Mouse (Mus musculus): ENCODE data around the gene Wdtc1.
A peak's percentile ranks its signal among the peaks of the same experiment; 100 is the strongest.

The Wdtc1 gene

DNA sequence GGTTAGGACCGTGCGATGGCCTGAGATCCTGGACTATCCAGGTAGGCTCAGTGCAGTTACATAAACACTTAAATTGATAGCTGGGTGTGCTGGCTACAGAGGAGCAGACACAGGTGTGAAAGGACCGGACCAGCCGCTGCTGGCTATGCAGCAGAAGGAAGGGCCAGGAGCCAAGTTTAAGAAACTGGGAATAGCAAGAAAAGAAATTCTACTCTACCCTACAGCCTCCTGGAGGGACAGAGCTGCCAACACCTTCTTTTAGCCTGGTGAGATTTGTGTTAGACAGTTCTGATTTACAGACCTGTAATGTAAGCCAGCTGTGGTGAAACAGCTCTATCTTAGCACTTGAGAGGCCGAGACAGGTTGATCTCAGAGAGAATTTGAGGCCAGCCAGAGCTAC lies 37.3 kb downstream of the Wdtc1 start:
- no peak for DNase-seq

- DNase-seq, result peak; percentile 89 to 90
Measured at GRCm38 (mm10) chr4:133314896-133315295, 38.4 kb downstream of the Wdtc1 start.

GRCm38 (mm10) chr4:133309948-133310347 lies 43.3 kb downstream of the Wdtc1 start:
- DNase-seq, result peak; percentile 90

- peak; percentile 76 for DNase-seq
Measured at GRCm38 (mm10) chr4:133307331-133307730, 46.0 kb downstream of the Wdtc1 start.

- DNase-seq, result no peak
Measured at GRCm38 (mm10) chr4:133305825-133306224, 47.5 kb downstream of the Wdtc1 start.

- no peak for DNase-seq
Measured at GRCm38 (mm10) chr4:133304770-133305169, 48.5 kb downstream of the Wdtc1 start.

- DNase-seq, result peak in 1 of 2 experiments; percentile 24
Measured at GRCm38 (mm10) chr4:133302668-133303067, 50.6 kb downstream of the Wdtc1 start.

- DNase-seq, result peak; percentile 86 to 92
Measured at GRCm38 (mm10) chr4:133301802-133302201, 51.5 kb downstream of the Wdtc1 start.

DNA sequence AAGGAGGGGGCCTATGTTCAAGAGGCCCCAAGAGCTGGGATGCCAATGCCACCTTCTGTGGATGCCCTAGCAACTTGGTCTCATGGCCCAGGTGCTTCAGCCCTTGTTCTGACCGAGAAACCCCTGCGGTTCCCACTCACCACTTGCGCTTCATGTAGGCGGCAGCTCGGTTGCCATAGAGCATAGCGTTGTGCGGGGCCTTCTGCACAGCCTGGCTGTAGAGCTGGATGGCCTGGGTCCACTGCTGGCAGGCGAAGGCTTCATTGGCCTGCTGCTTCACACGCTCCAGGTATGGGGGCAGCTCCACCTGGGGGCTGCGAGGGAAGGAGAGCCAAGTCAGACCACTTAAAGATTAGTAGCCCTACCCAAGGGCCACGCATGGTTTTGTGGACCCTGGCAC lies 52.9 kb downstream of the Wdtc1 start:
- DNase-seq, result no peak

GRCm38 (mm10) chr4:133299701-133300100 lies 53.6 kb downstream of the Wdtc1 start:
- DNase-seq, result peak; percentile 72 to 84

DNA sequence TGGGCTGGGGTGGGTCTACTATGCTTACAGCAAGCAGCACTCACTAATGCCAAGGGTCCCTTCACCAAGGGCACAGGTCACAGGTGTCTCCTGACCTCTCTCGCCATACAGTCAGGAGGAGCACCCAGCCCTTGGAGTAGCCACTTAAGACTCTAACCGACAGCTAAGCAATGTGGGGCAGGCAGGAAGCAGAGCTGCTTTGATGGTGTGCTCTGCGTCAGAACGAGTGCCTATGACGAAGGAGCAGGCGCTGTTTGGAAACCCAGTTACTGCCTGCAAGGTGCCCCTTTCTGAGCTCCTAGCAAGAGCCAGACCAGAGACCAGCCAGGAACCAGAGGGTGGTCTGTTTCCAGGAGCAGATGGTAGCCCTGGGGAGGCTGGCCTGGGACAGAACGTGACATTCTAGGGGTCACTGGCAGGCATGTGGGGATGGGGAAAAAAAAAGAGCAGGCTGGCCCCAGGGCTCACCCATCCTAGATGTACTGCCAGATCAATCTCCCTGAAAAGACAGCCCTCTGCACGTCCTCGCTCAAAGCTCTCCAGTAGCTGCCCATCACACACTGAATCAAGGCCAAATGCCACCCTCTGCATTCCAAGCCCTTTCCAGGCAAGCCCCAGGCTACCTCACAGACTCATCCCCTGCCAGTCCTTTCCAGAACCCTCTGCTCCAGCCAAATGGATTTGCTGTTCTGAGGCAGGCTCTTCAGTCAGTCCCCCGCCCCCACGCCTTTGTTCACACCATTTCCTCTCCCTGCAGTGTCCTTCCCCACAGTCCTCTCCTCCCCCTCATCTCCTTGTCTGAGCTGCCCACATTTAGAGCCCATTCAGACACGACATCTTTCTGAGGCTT lies 54.5 kb downstream of the Wdtc1 start:
- peak; percentile 85 to 90 for DNase-seq

- peak; percentile 92 to 94 for DNase-seq
Measured at GRCm38 (mm10) chr4:133297801-133298238, 55.5 kb downstream of the Wdtc1 start.

GRCm38 (mm10) chr4:133297360-133297759 lies 55.9 kb downstream of the Wdtc1 start:
- no peak for DNase-seq

GRCm38 (mm10) chr4:133294084-133294483 lies 59.2 kb downstream of the Wdtc1 start:
- no peak for DNase-seq

DNA sequence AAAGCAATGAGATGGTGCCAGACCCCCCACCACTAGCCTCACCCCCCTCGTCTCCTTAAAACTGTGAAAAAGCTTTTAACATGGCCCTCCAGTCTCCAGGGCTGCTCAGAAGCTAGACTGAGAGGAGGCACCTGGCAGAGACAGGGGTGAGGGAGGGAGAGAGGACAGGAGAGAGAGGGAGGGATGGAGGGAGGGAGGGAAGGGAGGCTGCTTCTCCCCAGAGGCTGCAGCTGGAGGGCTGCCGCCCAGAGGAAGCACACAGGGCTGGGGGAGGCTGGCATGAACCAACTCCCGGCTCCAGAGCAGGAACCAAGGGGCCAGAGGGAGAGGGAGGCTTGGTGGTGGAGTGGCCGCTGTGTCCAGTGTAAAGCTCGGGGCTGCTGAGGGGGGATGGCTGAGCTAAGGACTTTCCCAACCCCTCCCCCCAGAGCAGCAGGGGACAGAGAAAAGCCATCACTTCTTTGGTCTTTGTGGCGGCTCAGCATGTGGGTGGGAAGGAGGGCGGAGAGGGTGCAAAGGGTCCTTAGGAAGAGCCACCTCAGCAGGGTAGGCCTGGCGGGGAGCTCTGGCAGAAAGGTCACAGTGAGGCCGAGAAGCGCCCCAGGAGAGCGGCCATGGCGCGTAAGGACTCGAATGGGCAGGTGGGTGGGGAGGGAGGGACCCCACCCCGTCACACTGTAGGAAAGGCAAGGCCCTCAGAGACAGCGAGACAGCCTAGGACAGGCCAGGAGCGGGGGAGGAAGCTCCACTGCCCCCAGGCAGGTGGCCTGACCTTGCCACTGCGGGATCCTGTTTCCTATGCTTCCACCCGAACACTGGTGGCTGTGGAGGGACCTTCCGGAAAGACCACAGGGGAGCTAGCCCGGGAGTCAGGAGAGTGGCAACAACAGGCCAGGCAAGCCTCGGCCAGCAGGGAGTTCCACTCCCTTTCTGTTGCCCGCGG lies 60.1 kb downstream of the Wdtc1 start:
- no peak for DNase-seq

GRCm38 (mm10) chr4:133292405-133292804 lies 60.9 kb downstream of the Wdtc1 start:
- no peak for DNase-seq

- no peak for DNase-seq
Measured at GRCm38 (mm10) chr4:133291255-133291654, 62.0 kb downstream of the Wdtc1 start.

GRCm38 (mm10) chr4:133286476-133287077 lies 66.7 kb downstream of the Wdtc1 start:
- DNase-seq, result no peak

DNA sequence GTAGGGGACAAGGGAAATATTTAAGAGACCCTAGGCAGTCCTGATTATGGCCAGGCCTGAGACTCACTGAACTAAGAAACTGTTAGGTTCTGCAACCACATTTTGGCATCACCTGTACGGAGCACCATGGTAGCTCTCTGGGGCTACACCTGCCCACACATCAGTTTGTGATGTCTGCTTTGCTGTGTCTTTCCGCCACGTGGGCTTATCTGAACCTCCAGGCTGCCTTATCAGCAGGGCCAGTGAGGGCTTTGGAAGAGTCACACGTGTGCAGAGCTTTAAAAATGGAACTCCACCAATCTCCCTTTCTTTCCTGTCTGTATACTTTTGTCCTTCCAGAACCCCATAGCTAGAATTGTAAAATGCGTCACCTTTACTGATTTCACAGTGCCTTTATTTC lies 67.3 kb downstream of the Wdtc1 start:
- DNase-seq, result no peak

- no peak for DNase-seq
Measured at GRCm38 (mm10) chr4:133285299-133285698, 68.0 kb downstream of the Wdtc1 start.

DNA sequence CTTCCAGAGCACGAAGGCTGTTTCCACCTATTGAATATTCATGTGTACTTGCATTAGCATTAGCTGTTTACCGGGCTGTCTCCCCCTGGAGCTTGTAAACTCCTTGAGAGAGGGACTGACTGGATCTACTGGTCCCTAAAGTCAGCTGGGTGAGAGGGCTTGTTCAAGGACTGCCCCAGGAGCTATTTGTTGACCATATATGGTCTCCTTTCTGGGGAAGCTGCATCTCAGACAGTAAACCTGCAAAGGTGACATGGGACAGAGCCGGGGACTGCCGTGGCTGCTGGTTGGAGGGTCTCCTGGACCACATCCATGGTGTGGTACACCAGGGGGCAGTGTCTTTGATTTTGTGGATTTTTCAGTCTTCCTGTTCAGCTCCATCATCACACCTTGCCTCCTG lies 70.6 kb downstream of the Wdtc1 start:
- no peak for DNase-seq

DNA sequence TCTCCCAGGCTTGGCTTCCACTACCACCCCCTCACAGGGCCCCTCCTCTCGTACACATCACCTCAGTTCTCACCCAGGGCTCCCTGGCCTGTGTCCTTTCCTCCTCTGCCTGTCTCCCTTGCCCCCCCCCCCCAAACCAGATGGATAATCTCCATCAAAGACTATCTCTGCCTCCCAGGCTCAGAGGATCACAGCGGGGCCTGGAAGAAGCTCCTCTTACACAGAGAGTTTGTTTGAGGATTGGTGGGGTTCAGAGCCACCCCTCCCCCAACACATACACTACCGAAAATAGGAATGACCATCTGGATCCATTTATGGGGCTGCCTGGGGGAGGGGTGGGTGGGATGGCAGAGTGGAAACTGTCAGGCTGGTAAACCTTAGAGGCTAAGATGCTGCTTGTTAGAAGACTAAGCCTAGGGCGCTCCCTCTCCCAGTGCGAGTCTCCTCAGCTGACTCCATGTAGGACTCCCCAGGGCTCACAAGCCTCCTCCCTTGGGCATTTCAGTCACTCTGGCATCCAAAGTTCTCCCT lies 71.3 kb downstream of the Wdtc1 start:
- peak; percentile 24 to 28 for DNase-seq

- DNase-seq, result no peak
Measured at GRCm38 (mm10) chr4:133281513-133281912, 71.8 kb downstream of the Wdtc1 start.

All from cerebellum, postnatal 36 days (tissue).